Mouse (Mus musculus): ENCODE measurements at regions not wholly inside any gene's neighbourhood (a gene's known extent, or its start where the extent isn't known, plus 50 kb on each side); places are given as distances from the start of the nearest gene placed in this dataset.

DNA sequence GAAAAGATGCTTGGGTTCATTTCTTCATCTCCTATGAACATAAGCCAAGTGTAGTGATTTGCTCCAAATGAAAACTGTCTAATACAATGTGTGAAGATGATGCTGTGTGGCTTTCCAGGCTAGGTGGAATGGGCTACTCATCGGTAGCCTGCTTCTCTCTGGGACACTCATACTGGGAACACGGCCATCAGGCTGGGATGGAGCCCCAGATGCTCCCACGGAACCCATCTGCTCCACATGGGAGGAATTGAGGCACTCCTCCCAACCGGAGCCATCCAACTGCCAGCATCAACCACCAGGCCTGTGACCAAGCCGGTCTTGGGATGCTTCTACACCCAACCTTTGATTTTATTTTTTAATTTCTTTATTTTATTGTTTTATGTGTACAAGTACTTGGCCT lies 115.9 kb downstream of the Mycn start:
- in situ Hi-C loops (cut with MboI; ENCODE audit: low pct_unique_long_range_greater_than_20kb in 1 of 2, low sequenced_read_pairs in 2 of 2, unreplicated experiment in 1 of 2), result no loop called here

- in situ Hi-C loops (cut with MboI; ENCODE audit: low pct_unique_long_range_greater_than_20kb in 1 of 2, low sequenced_read_pairs in 2 of 2, unreplicated experiment in 1 of 2), result no loop called here
These were observed 120.2 kb downstream of the Mycn start for GRCm38 (mm10) chr12:12821473-12821872.

DNA sequence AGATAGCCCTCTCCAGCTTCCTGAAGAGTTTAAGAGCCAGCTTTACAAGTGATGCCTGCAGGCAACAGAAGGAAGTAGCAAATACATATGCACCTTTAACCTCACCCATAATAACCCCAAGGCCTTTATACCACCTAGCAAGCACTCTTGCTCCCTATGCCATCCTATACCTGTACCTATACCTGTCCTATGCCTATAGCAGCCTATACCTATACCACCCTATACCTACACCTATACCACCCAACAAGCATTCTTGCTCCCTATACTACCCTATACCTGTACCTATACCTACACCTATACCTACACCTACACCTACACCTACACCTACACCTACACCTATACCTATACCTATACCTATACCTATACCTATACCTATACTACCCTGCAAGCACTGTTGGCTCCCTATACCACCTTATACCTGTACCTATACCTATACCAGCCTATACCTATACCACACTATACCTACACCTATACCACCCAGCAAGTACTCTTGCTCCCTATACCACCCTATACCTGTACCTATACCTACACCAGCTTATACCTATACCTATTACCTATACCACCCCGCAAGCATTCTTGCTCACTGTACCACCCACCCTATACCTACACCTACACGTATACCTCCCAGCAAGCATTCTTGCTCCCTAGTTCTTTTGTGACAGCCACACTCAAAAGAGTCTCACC lies 120.9 kb downstream of the Mycn start:
- in situ Hi-C loops (cut with MboI; ENCODE audit: low pct_unique_long_range_greater_than_20kb in 1 of 2, low sequenced_read_pairs in 2 of 2, unreplicated experiment in 1 of 2), result no loop called here

DNA sequence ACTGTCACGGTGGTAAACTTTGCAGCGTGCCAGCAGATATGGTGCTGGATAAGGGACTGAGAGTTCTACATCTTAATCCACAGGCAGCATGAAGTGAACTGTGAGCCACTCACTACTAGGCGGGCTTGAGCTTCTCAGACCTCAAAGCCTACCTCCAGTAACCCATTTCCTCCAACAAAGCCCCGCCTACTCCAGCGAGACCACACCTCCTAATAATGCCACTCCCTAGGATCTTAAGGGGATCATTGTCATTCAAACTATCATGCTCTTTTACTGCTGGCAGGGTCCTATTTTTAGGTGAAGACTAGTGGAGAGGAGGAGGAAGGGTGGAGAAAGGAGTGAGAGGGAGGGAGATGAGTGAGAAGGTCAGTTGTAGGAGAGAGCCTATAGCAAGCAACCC lies 122.0 kb downstream of the Mycn start:
- in situ Hi-C loops (cut with MboI; ENCODE audit: low pct_unique_long_range_greater_than_20kb in 1 of 2, low sequenced_read_pairs in 2 of 2, unreplicated experiment in 1 of 2), result no loop called here

DNA sequence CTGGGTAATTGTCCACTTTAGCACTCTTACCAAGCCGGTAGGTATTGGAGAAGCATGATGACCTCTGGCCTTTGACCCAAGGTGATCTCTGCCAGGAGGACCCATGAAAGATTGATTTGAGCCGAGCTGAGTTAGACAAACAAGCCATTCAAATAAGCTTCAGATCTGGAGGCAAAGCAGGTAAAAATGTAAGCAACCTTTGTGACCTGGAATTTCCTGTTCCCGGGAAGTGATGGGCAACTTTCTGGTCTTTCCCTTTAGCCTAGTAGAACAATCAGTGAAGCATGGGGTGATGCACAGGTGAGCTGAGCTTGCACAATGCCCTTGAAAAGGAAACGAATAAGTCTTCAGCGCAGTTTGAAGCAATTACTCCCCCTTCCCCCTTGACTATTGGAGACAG lies 127.0 kb downstream of the Mycn start:
- in situ Hi-C loops (cut with MboI; ENCODE audit: low pct_unique_long_range_greater_than_20kb in 1 of 2, low sequenced_read_pairs in 2 of 2, unreplicated experiment in 1 of 2), result no loop called here

DNA sequence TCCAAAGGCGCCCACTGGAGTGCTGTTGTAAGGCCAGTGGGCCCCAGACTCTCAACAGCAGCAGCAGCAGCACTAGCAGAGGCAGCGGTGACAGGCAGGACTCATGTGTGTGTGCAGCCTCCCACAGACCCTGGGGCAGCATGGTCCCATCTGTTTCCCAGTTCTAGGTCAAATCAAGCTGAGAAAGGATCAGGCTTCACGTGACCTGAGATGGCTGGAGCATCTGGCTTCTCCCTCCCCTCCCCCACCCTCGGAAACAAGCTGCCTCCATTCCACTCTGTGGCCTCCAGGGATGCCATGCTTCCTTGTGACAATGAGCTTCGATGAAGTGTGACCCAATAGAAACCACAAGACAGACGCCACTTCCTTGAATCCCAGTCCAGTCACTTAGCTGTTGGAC lies 128.8 kb downstream of the Mycn start:
- in situ Hi-C loops (cut with MboI; ENCODE audit: low pct_unique_long_range_greater_than_20kb in 1 of 2, low sequenced_read_pairs in 2 of 2, unreplicated experiment in 1 of 2), result no loop called here

- in situ Hi-C loops (cut with MboI; ENCODE audit: low pct_unique_long_range_greater_than_20kb in 1 of 2, low sequenced_read_pairs in 2 of 2, unreplicated experiment in 1 of 2), result no loop called here
These were observed 130.8 kb downstream of the Mycn start for GRCm38 (mm10) chr12:12810943-12811342.

DNA sequence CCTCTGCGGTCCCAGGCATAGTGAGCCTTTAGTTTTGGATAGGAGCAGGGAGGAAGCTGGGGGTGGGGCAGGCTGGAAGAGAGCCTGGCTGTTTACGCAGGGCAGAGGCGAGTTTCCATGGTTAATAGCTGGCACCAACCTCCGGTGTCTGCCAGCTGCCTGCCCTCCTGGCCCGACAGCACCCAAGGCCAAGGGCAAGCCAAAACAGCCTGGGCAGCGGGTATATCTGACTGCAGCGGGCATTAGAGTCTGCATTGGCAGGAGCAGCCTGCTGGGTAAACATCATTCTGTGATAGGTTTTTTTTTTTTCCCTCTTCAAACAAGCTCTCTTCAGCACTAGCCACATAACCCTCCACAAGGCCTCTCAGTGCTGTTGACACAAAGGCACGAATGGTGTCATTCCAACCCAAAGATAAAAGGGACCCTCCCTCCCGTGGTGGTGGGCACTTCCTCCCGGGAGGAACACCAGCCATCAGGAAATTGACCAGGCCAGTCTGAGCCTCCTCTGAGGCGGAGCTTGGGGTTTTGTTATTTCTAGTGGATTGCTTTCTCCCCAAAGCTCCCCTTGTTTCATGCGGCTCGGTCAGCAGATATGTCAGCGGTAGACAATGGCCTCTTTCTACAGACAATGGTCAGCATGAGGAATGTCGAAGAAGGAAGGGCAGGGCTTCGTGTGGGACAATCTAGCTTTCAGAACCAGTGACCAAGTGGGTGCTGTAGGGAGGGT lies 131.4 kb downstream of the Mycn start:
- in situ Hi-C loops (cut with MboI; ENCODE audit: low pct_unique_long_range_greater_than_20kb in 1 of 2, low sequenced_read_pairs in 2 of 2, unreplicated experiment in 1 of 2), result no loop called here

- in situ Hi-C loops (cut with MboI; ENCODE audit: low pct_unique_long_range_greater_than_20kb in 1 of 2, low sequenced_read_pairs in 2 of 2, unreplicated experiment in 1 of 2), result no loop called here
These were observed 133.6 kb downstream of the Mycn start for GRCm38 (mm10) chr12:12808120-12808519.

DNA sequence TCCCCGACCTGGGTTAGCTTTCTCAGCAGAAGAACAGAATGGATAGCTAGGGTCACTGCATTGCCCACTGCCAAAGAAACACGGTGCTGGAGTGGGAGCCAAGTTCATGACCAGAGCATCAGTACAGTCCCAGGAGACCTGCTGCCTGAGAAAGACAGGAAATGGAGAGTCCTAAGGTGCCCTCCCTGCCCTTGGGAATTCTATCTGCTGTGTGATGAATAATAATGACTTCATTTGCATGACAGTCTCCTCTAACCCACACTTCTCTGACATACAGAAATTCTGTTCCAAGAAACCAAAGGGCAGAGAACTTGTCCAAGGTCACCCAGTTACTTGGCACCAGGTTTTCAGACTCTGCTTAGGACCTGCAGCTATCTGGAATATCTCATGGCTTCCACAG lies 138.1 kb downstream of the Mycn start:
- in situ Hi-C loops (cut with MboI; ENCODE audit: low pct_unique_long_range_greater_than_20kb in 1 of 2, low sequenced_read_pairs in 2 of 2, unreplicated experiment in 1 of 2), result no loop called here

- in situ Hi-C loops (cut with MboI; ENCODE audit: low pct_unique_long_range_greater_than_20kb in 1 of 2, low sequenced_read_pairs in 2 of 2, unreplicated experiment in 1 of 2), result no loop called here
These were observed 139.3 kb downstream of the Mycn start for GRCm38 (mm10) chr12:12802396-12802795.

DNA sequence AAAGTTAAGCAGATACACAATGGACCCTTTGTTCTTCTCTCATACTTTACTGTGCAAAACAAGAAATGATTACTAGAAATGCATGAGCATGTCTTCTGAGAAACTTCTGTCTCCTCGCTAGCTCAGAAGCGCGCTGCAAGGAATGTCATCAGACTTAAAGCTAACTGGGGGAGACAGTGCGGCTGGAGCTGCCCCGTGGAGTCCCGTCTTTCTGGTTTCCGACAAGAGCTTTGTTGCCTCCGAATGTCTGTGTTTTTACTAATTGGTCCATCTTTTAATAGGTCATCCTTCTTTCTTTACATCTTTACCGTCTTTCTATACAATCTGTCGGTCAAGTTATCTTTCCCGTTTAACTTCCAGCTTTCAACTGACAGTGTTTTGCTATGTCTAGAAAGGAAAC lies 140.0 kb downstream of the Mycn start:
- in situ Hi-C loops (cut with MboI; ENCODE audit: low pct_unique_long_range_greater_than_20kb in 1 of 2, low sequenced_read_pairs in 2 of 2, unreplicated experiment in 1 of 2), result no loop called here

GRCm38 (mm10) chr12:12800120-12800519 lies 141.6 kb downstream of the Mycn start:
- in situ Hi-C loops (cut with MboI; ENCODE audit: low pct_unique_long_range_greater_than_20kb in 1 of 2, low sequenced_read_pairs in 2 of 2, unreplicated experiment in 1 of 2), result no loop called here

GRCm38 (mm10) chr12:12789052-12789451 lies 152.7 kb downstream of the Mycn start:
- in situ Hi-C loops (cut with MboI; ENCODE audit: low pct_unique_long_range_greater_than_20kb in 1 of 2, low sequenced_read_pairs in 2 of 2, unreplicated experiment in 1 of 2), result loop anchor here (5.0 to 10.0 kb wide), 5 partner anchors 46 to 196 kb away; no protein-coding TSS in a partner anchor

DNA sequence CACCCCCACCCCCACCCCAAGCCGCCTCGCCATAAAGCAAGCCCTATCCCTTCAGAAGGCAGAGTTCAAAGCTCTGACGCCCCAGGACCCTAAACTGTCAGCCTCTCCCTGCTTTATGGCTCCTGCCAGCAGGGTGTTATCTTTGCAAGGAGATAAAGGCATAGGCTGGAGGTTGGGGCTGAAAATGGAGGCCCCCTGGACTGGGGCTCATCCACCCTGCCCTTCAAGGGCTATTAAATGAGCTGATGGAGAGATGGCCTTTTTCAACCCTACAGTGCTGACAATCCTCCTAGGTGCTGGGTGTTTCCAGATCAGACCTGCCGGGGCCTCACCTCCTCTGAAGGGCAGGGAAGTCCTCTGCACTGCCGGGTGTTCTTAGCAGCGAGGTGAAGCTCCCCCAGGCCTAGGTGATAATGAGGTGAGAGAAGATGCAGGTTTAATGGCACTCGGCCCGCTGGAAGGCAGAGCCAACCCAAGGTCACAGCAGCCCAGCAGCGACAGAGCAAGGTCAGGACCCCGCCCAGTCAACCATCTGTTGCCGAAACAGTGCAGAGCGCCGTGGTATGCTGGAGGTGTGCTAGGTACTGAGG lies 153.4 kb downstream of the Mycn start:
- in situ Hi-C loops (cut with MboI; ENCODE audit: low pct_unique_long_range_greater_than_20kb in 1 of 2, low sequenced_read_pairs in 2 of 2, unreplicated experiment in 1 of 2), result loop anchor here (5.0 to 10.0 kb wide), 5 partner anchors 46 to 196 kb away; no protein-coding TSS in a partner anchor

GRCm38 (mm10) chr12:12787608-12788262 lies 154.0 kb downstream of the Mycn start:
- in situ Hi-C loops (cut with MboI; ENCODE audit: low pct_unique_long_range_greater_than_20kb in 1 of 2, low sequenced_read_pairs in 2 of 2, unreplicated experiment in 1 of 2), result loop anchor here (5.0 to 10.0 kb wide), 5 partner anchors 47 to 197 kb away; no protein-coding TSS in a partner anchor

DNA sequence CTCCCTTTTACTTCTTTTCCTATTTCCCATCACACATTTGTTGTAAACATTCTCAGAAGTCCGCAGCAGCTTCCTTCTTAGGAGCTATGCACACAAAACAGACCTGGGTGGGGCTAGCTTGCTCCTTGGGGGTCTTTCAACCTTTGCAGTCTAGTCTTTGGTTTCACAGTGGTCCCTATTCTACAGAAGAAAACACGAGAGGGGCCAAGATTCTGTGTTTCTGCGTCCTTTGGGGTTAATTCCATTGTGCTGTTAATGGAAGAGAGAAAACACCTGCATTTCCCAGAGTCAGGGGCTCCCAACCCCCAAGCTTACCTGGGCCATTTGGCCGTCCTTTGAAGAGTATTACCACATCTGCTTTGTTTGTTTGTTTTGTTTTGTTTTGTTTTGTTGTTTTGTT lies 154.6 kb downstream of the Mycn start:
- in situ Hi-C loops (cut with MboI; ENCODE audit: low pct_unique_long_range_greater_than_20kb in 1 of 2, low sequenced_read_pairs in 2 of 2, unreplicated experiment in 1 of 2), result loop anchor here (5.0 to 10.0 kb wide), 5 partner anchors 48 to 198 kb away; no protein-coding TSS in a partner anchor

- in situ Hi-C loops (cut with MboI; ENCODE audit: low pct_unique_long_range_greater_than_20kb in 1 of 2, low sequenced_read_pairs in 2 of 2, unreplicated experiment in 1 of 2), result loop anchor here in 1 of 2 experiments (10.0 kb wide), 3 partner anchors 51 to 201 kb away; no protein-coding TSS in a partner anchor
These were observed 157.8 kb downstream of the Mycn start for GRCm38 (mm10) chr12:12783699-12784605.
